Mouse (Mus musculus): ENCODE measurements at regions not wholly inside any gene's neighbourhood (a gene's known extent, or its start where the extent isn't known, plus 50 kb on each side); places are given as distances from the start of the nearest gene placed in this dataset.
"Not testable (repeated sequence)": the region's sequence is repeated elsewhere in the genome, so short reads cannot be mapped to it uniquely, and the experiment has no call there.

DNA sequence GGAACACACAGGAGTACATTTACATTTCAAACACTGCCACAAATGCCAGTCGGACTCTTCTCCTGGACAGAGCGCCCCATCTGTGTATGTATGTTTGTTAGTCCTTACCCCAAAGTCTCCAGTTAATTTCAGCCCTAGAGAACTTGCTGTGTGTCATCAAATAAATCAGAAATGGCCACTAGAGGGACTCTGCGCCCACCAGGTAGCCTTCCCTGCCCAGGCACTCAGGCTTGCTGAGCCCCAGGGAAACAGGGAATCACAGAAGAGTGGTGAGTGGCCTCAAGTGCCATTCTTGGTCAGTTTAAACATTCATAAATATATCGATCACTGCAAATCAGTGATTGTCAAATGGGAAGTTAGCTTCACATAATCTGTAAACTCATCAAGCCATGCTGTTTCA lies 102.8 kb upstream of the Ube2dnl1 start:
- ATAC-seq (ENCODE audit: low FRiP score, low TSS enrichment); H3K4me2 ChIP-seq (replicated peaks; ENCODE audit: low read depth, low read length): not testable (repeated sequence)

DNA sequence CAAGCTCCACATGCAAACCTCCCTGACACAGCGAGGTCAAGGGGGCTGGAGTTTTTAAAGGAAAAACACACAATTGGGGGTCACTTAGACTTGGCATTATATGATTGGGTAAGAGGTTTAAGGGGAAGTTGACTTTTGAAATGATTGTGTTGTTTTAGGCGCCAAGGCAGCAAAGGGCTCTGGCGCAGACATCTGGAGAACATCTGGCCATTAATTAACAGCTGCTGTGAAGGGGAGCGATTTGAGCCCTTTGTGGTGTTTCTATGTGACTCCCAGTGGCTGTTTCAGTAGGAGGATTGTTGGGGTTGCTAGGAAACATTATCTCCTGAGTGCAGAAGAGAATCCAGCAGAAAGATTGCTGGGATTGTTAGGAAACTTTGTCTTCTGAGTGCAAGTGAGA lies 88.5 kb upstream of the Ube2dnl1 start:
- Histone ChIP-seq H3K27me3 (ENCODE audit: control insufficient read depth, insufficient read depth, low read length) (no peaks in the 10 kb centered on the region), H3K36me3 (ENCODE audit: control insufficient read depth, insufficient read depth, low read length) (no peaks in the 10 kb centered on the region), H3K27ac (ENCODE audit: low read depth, low read length) (no peak overlapping the region), H3K4me2 (replicated peaks; ENCODE audit: low read depth, low read length) (no peak overlapping the region), H3K9me3 (ENCODE audit: control insufficient read depth, low read length) (no peaks in the 10 kb centered on the region), H3K4me3 (ENCODE audit: low read length) (no peak overlapping the region), H3K9ac (ENCODE audit: low read depth, low read length) (no peak overlapping the region), H3K4me1 (ENCODE audit: control insufficient read depth, insufficient read depth, low read length) (no peaks in the 10 kb centered on the region)
- peak; percentile 83 for ATAC-seq (ENCODE audit: low FRiP score, low TSS enrichment)
- 50% methylated on average over 4 of the region's 4 CpGs for WGBS

More for the DNA sequence above, 102.8 kb upstream of the Ube2dnl1 start:
- H3K4me3 ChIP-seq (ENCODE audit: low read length); H3K27me3 ChIP-seq (ENCODE audit: control insufficient read depth, insufficient read depth, low read length); H3K36me3 ChIP-seq (ENCODE audit: control insufficient read depth, insufficient read depth, low read length); H3K9ac ChIP-seq (ENCODE audit: low read depth, low read length); H3K27ac ChIP-seq (ENCODE audit: low read depth, low read length); H3K9me3 ChIP-seq (ENCODE audit: control insufficient read depth, low read length); H3K4me1 ChIP-seq (ENCODE audit: control insufficient read depth, insufficient read depth, low read length): not testable (repeated sequence)
- 86% methylated on average over 3 of the region's 4 CpGs for WGBS

DNA sequence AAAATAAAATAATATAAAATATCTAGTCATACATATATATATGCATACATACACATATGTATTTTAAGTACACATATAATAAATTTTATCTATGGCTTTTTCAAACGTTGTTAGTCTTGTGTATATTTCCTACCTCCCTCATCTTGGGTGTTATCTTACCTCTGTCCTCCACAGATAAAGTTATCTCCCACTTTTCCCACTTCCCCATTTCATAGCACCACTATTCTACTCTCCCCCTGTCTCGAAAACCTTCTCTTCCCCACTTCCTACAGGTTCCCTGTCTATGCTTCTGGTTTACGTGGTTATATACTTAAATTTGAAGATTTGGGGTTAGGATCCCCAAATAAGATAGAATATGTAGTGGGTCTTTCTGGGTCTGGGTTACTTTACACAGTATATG lies 67.9 kb upstream of the Ube2dnl1 start:
- Histone ChIP-seq H3K4me3 (ENCODE audit: low read length) (no peak overlapping the region), H3K4me1 (ENCODE audit: control insufficient read depth, insufficient read depth, low read length) (no peaks in the 10 kb centered on the region), H3K36me3 (ENCODE audit: control insufficient read depth, insufficient read depth, low read length) (no peaks in the 10 kb centered on the region), H3K9ac (ENCODE audit: low read depth, low read length) (no peak overlapping the region), H3K4me2 (replicated peaks; ENCODE audit: low read depth, low read length) (no peak overlapping the region), H3K27me3 (ENCODE audit: control insufficient read depth, insufficient read depth, low read length) (no peaks in the 10 kb centered on the region), H3K27ac (ENCODE audit: low read depth, low read length) (no peak overlapping the region), H3K9me3 (ENCODE audit: control insufficient read depth, low read length) (no peaks in the 10 kb centered on the region)
- no peak for ATAC-seq (ENCODE audit: low FRiP score, low TSS enrichment)
- 66% methylated on average over 3 of the region's 3 CpGs for WGBS

DNA sequence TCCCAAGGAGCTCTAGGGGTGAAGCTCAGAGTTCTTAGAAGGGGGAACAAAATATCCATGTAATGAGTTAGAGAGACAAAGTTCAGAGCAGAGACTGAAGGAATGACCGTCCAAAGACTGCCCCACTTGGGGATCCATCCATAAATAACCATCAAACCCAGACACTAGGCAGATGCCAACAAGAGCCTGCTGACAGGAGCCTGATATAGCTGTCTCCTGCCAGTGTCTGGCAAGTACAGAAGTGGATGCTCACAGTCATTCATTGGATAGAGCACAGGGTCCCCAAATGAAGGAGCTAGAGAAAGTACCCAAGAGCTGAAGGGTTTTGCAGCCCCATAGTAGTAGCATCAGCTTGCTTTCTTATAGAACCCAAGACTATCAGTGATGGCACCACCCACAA lies 61.3 kb upstream of the Ube2dnl1 start:
- Histone ChIP-seq H3K9ac (ENCODE audit: low read depth, low read length) (no peak overlapping the region), H3K36me3 (ENCODE audit: control insufficient read depth, insufficient read depth, low read length) (no peaks in the 10 kb centered on the region)
- 73% methylated on average over 1 of the region's 1 CpGs for WGBS

More for the DNA sequence above, 61.3 kb upstream of the Ube2dnl1 start:
- Histone ChIP-seq H3K27me3 (ENCODE audit: control insufficient read depth, insufficient read depth, low read length) (no peaks in the 10 kb centered on the region), H3K9me3 (ENCODE audit: control insufficient read depth, low read length) (no peaks in the 10 kb centered on the region), H3K4me1 (ENCODE audit: control insufficient read depth, insufficient read depth, low read length) (no peaks in the 10 kb centered on the region), H3K4me2 (replicated peaks; ENCODE audit: low read depth, low read length) (no peak overlapping the region), H3K27ac (ENCODE audit: low read depth, low read length) (no peak overlapping the region), H3K4me3 (ENCODE audit: low read length) (no peak overlapping the region)
- no peak for ATAC-seq (ENCODE audit: low FRiP score, low TSS enrichment)
